8 mouse cellular contexts compared by ENCODE assay signal in genomic region chr11:83448021-83448926, GRCm38 (mm10). TPM values are rescaled to one million over a fixed set of nuclear protein-coding genes. Genes with fewer than 3 reads are reported as not detected.
DNase-seq lines count a peak whose midpoint lies in the region; ATAC-seq and TF ChIP-seq lines count a peak whose summit lies in the region.
"Had no signal": no experiment of that assay in that cellular context is flagged by ENCODE, and none has a peak within 500 bp of the region (broad histone marks: within the 10 kb centered on the region; RNA-seq: fewer than 3 reads in every experiment).

No protein-coding gene starts in this region.

- WGBS in embryonic facial prominence, embryonic 11.5 days = 25% methylated on average over 16 of the region's 16 CpGs
- WGBS in hindbrain, embryonic 15.5 days = 34% methylated on average over 16 of the region's 16 CpGs
- WGBS in lung, postnatal 0 days = 22% methylated on average over 16 of the region's 16 CpGs

- no peak for TF ChIP-seq CTCF in lung, postnatal 0 days (IDR thresholded peaks at IDR 0.05)
- TF ChIP-seq CTCF in left cerebral cortex, adult 2 months (IDR thresholded peaks at IDR 0.05) = no peak

- peak overlapping the region; percentile 35; the same call in 1 of the 2 replicates for H3K27ac ChIP-seq in embryonic facial prominence, embryonic 11.5 days (replicated peaks; ENCODE audit: low read depth, low read length)
- peak overlapping the region; percentile 31; the same call in 1 of the 2 replicates for H3K27ac ChIP-seq in hindbrain, embryonic 15.5 days (replicated peaks)
- H3K27ac ChIP-seq in lung, postnatal 0 days (ENCODE audit: low read length) = peak overlapping the region; percentile 32; the same call in 1 of the 2 replicates
- no peak overlapping the region for H3K27ac ChIP-seq in left cerebral cortex, adult 2 months
- H3K27ac ChIP-seq: liver, embryonic 15.5 days had no signal

- intact Hi-C loops in left cerebral cortex, adult 2 months (cut with DNase I) = loop anchor here (10.0 kb wide), 1 partner anchor 187 kb away; no protein-coding TSS in a partner anchor

- peak; percentile 86 for DNase-seq in adipocyte (ENCODE audit: low spot score)
- DNase-seq in embryonic facial prominence, embryonic 11.5 days (ENCODE audit: low spot score) = no peak
- DNase-seq in lung, postnatal 0 days (ENCODE audit: low spot score) = peak; percentile 60
- no peak for DNase-seq in thymus, postnatal 0 days (ENCODE audit: low spot score)
- DNase-seq in c-Kit-positive CD71-positive TER-119-positive erythroid progenitor cells, embryonic 14.5 days (ENCODE audit: low spot score) = no peak
- DNase-seq in left cerebral cortex, adult 2 months (ENCODE audit: extremely low spot score in 1 of 2, low spot score in 2 of 2) = no peak

- H3K4me3 ChIP-seq in embryonic facial prominence, embryonic 11.5 days (ENCODE audit: low read depth, low read length) = no peak overlapping the region
- H3K4me3 ChIP-seq in hindbrain, embryonic 15.5 days = no peak overlapping the region
- H3K4me3 ChIP-seq in lung, postnatal 0 days (ENCODE audit: low read depth, low read length) = no peak overlapping the region
- H3K4me3 ChIP-seq in left cerebral cortex, adult 2 months = no peak overlapping the region
- H3K4me3 ChIP-seq: liver, embryonic 15.5 days had no signal

- no peaks in the 10 kb centered on the region for H3K9me3 ChIP-seq in embryonic facial prominence, embryonic 11.5 days (replicated peaks; ENCODE audit: control insufficient read depth, low read length)
- no peaks in the 10 kb centered on the region for H3K9me3 ChIP-seq in hindbrain, embryonic 15.5 days
- no peaks in the 10 kb centered on the region for H3K9me3 ChIP-seq in lung, postnatal 0 days (ENCODE audit: low read length)
- H3K9me3 ChIP-seq: liver, embryonic 15.5 days had no signal

- H3K27me3 ChIP-seq in embryonic facial prominence, embryonic 11.5 days (ENCODE audit: control insufficient read depth, insufficient read depth, low read length) = peaks cover 18% of the 10 kb centered on the region
- H3K27me3 ChIP-seq in hindbrain, embryonic 15.5 days = peaks cover 29% of the 10 kb centered on the region
- H3K27me3 ChIP-seq in lung, postnatal 0 days (replicated peaks; ENCODE audit: insufficient read depth, low read length) = peaks cover 11% of the 10 kb centered on the region; the same call in 1 of the 2 replicates

- H3K9ac ChIP-seq in embryonic facial prominence, embryonic 11.5 days (replicated peaks; ENCODE audit: low read length) = no peak overlapping the region
- no peak overlapping the region for H3K9ac ChIP-seq in hindbrain, embryonic 15.5 days
- H3K9ac ChIP-seq in lung, postnatal 0 days (replicated peaks; ENCODE audit: low read depth) = no peak overlapping the region
- H3K9ac ChIP-seq: liver, embryonic 15.5 days had no signal

- TF ChIP-seq EP300 in lung, postnatal 0 days (IDR thresholded peaks at IDR 0.05) = no peak

- no peaks in the 10 kb centered on the region for H3K36me3 ChIP-seq in embryonic facial prominence, embryonic 11.5 days (replicated peaks; ENCODE audit: control insufficient read depth, insufficient read depth, low read depth, low read length)
- no peaks in the 10 kb centered on the region for H3K36me3 ChIP-seq in hindbrain, embryonic 15.5 days
- H3K36me3 ChIP-seq in lung, postnatal 0 days (ENCODE audit: insufficient read depth, low read length) = no peaks in the 10 kb centered on the region
- H3K36me3 ChIP-seq: liver, embryonic 15.5 days had no signal

- H3K4me1 ChIP-seq in embryonic facial prominence, embryonic 11.5 days (ENCODE audit: control insufficient read depth, insufficient read depth, low read length) = peaks cover 4% of the 10 kb centered on the region; the same call in 1 of the 2 replicates
- H3K4me1 ChIP-seq in hindbrain, embryonic 15.5 days (replicated peaks) = peaks cover 15% of the 10 kb centered on the region
- peaks cover 25% of the 10 kb centered on the region for H3K4me1 ChIP-seq in lung, postnatal 0 days (ENCODE audit: insufficient read depth, low read depth, low read length)

- H3K4me2 ChIP-seq in embryonic facial prominence, embryonic 11.5 days (ENCODE audit: low read depth, low read length) = no peak overlapping the region; the same call in 1 of the 2 replicates
- no peak overlapping the region for H3K4me2 ChIP-seq in hindbrain, embryonic 15.5 days
- H3K4me2 ChIP-seq in lung, postnatal 0 days (replicated peaks; ENCODE audit: low read depth, low read length) = no peak overlapping the region
- H3K4me2 ChIP-seq: liver, embryonic 15.5 days had no signal

- ATAC-seq in embryonic facial prominence, embryonic 11.5 days (replicated peaks; ENCODE audit: insufficient number of reproducible peaks, low FRiP score, low TSS enrichment, low read depth) = no peak
- ATAC-seq in hindbrain, embryonic 15.5 days (ENCODE audit: low FRiP score, low read depth) = no peak; the same call in 1 of the 2 replicates
- ATAC-seq in lung, postnatal 0 days = peak; percentile 61

RNA-seq across cellular contexts. Expression of gene 1700020L24Rik, which starts 10.8 kb away (rescaled TPM):
- polyA plus RNA-seq in embryonic facial prominence, embryonic 11.5 days (2014; fragmentation: Nextera tagmentation; extraction: Ambion mirVana) = 0.38 and 0.54 TPM in 2 replicates
- 0.42 and 0.78 TPM in 2 replicates for polyA plus RNA-seq in hindbrain, embryonic 15.5 days (2015; fragmentation: Nextera tagmentation; extraction: Ambion mirVana)
- polyA plus RNA-seq in lung, postnatal 0 days (2015; fragmentation: Nextera tagmentation; extraction: Ambion mirVana) = 0.23 and 0.54 TPM in 2 replicates
- polyA plus RNA-seq in thymus, postnatal 0 days (2015; fragmentation: Nextera tagmentation; extraction: Ambion mirVana) = 2.2 and 2.7 TPM in 2 replicates
- total RNA-seq in left cerebral cortex, adult 2 months (2021) = not detected

RNA-seq across cellular contexts. Expression of gene Mmp28, which starts 14.6 kb away (rescaled TPM):
- 3.2 and 3.8 TPM in 2 replicates for polyA plus RNA-seq in embryonic facial prominence, embryonic 11.5 days (2014; fragmentation: Nextera tagmentation; extraction: Ambion mirVana)
- 4.2 TPM in 2 replicates for polyA plus RNA-seq in hindbrain, embryonic 15.5 days (2015; fragmentation: Nextera tagmentation; extraction: Ambion mirVana)
- 4.2 and 5.1 TPM in 2 replicates for polyA plus RNA-seq in lung, postnatal 0 days (2015; fragmentation: Nextera tagmentation; extraction: Ambion mirVana)
- polyA plus RNA-seq in thymus, postnatal 0 days (2015; fragmentation: Nextera tagmentation; extraction: Ambion mirVana) = 1.4 and 2.3 TPM in 2 replicates
- 1 to 10 TPM; 3.8 to 3.9 TPM for total RNA-seq in left cerebral cortex, adult 2 months (2021)

RNA-seq across cellular contexts. Expression of gene Gas2l2, which starts 19.0 kb away (rescaled TPM):
- polyA plus RNA-seq in embryonic facial prominence, embryonic 11.5 days (2014; fragmentation: Nextera tagmentation; extraction: Ambion mirVana) = not detected in 2 replicates
- 0.41 and 0.91 TPM in 2 replicates for polyA plus RNA-seq in hindbrain, embryonic 15.5 days (2015; fragmentation: Nextera tagmentation; extraction: Ambion mirVana)
- polyA plus RNA-seq in lung, postnatal 0 days (2015; fragmentation: Nextera tagmentation; extraction: Ambion mirVana) = 1.8 and 2.2 TPM in 2 replicates
- polyA plus RNA-seq in thymus, postnatal 0 days (2015; fragmentation: Nextera tagmentation; extraction: Ambion mirVana) = 0.12 and 0.21 TPM in 2 replicates
- not detected for total RNA-seq in left cerebral cortex, adult 2 months (2021)
- polyA plus RNA-seq: liver, embryonic 15.5 days had no signal

RNA-seq across cellular contexts. Expression of gene Taf15, which starts 24.6 kb away (rescaled TPM):
- polyA plus RNA-seq in embryonic facial prominence, embryonic 11.5 days (2014; fragmentation: Nextera tagmentation; extraction: Ambion mirVana) = 7.5 and 8.9 TPM in 2 replicates
- polyA plus RNA-seq in hindbrain, embryonic 15.5 days (2015; fragmentation: Nextera tagmentation; extraction: Ambion mirVana) = 9.9 and 12.2 TPM in 2 replicates
- polyA plus RNA-seq in lung, postnatal 0 days (2015; fragmentation: Nextera tagmentation; extraction: Ambion mirVana) = 3.2 and 4.4 TPM in 2 replicates
- polyA plus RNA-seq in thymus, postnatal 0 days (2015; fragmentation: Nextera tagmentation; extraction: Ambion mirVana) = 6.9 and 10.2 TPM in 2 replicates
- total RNA-seq in left cerebral cortex, adult 2 months (2021) = 10 to 100 TPM; 71.9 to 74.1 TPM

RNA-seq across cellular contexts. Expression of gene Rasl10b, which starts 39.3 kb away (rescaled TPM):
- polyA plus RNA-seq in embryonic facial prominence, embryonic 11.5 days (2014; fragmentation: Nextera tagmentation; extraction: Ambion mirVana) = 2.1 and 2.4 TPM in 2 replicates
- polyA plus RNA-seq in hindbrain, embryonic 15.5 days (2015; fragmentation: Nextera tagmentation; extraction: Ambion mirVana) = 44.2 and 48.6 TPM in 2 replicates
- polyA plus RNA-seq in lung, postnatal 0 days (2015; fragmentation: Nextera tagmentation; extraction: Ambion mirVana) = 0.80 and 1.2 TPM in 2 replicates
- polyA plus RNA-seq in thymus, postnatal 0 days (2015; fragmentation: Nextera tagmentation; extraction: Ambion mirVana) = 0.24 and 0.26 TPM in 2 replicates
- total RNA-seq in left cerebral cortex, adult 2 months (2021) = 100 to 1,000 TPM; 237 to 267 TPM

Comparison
In these comparisons a context has a peak if more than half of its experiments do, and no peak if none do; other contexts are left out.
1. DNase-seq: peak in adipocyte (single experiment) and lung, postnatal 0 days (single experiment); none in embryonic facial prominence, embryonic 11.5 days (single experiment), thymus, postnatal 0 days (single experiment), c-Kit-positive CD71-positive TER-119-positive erythroid progenitor cells, embryonic 14.5 days (single experiment) and left cerebral cortex, adult 2 months (0 of 2).